In the genomic region with DNA sequence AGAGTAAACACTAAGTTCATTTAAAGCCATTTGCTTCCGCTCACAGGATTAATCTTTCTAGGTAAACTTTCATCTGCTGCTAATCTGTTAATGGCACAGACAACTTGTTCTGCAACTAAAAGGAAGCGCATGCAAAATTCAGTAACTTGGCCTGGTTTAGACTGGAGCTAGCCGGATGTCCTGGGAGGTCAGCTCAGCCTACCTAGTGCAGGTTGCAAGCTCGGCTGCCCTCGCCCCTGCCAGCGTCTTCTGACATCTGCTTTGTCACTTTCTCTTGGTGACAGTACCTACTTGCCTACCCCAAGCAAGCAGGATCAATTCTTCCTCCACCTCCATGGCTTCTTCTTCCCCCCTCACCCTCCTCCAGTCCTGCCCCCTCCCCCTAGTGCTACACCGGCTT, we compare ENCODE assay signal across 11 mouse cellular contexts.
A peak's percentile ranks its signal among the peaks of the same experiment; 100 is the strongest.
DNase-seq lines count a peak whose midpoint lies in the region; ATAC-seq and TF ChIP-seq lines count a peak whose summit lies in the region.
"Had no signal": no experiment of that assay in that cellular context is flagged by ENCODE, and none has a peak within 500 bp of the region (broad histone marks: within the 10 kb centered on the region; RNA-seq: fewer than 3 reads in every experiment).

No protein-coding gene starts in this region.

- no peak for TF ChIP-seq CTCF in heart, postnatal 0 days (IDR thresholded peaks at IDR 0.05; ENCODE audit: low read depth)

- DNase-seq in heart, postnatal 0 days (ENCODE audit: low spot score) = no peak
- DNase-seq in heart, adult 8-10 months (ENCODE audit: low spot score) = no peak
- DNase-seq in embryonic facial prominence, embryonic 10.5 days (ENCODE audit: low spot score) = no peak
- no peak for DNase-seq in gastrocnemius, postnatal 36 days
- no peak for DNase-seq in c-Kit-positive CD71-positive TER-119-positive erythroid progenitor cells, embryonic 14.5 days (ENCODE audit: low spot score)
- DNase-seq in embryo, embryonic 10 days (ENCODE audit: low spot score) = no peak
- DNase-seq: gastrocnemius, postnatal 10 days had no signal

- peak overlapping the region; percentile 50; the same call in 1 of the 2 replicates for H3K4me2 ChIP-seq in heart, postnatal 0 days (ENCODE audit: low read depth, low read length)
- H3K4me2 ChIP-seq in hindbrain, embryonic 16.5 days (ENCODE audit: low read length) = peak overlapping the region; percentile 49
- peak overlapping the region; percentile 57 for H3K4me2 ChIP-seq in midbrain, embryonic 16.5 days (ENCODE audit: low read length)

- H3K27ac ChIP-seq in heart, postnatal 0 days (ENCODE audit: low read depth) = 0 out of 2 replicates have a peak overlapping the region, but pooled peaks have one; percentile 3
- H3K27ac ChIP-seq in embryonic facial prominence, embryonic 10.5 days (replicated peaks) = peak overlapping the region; percentile 71
- no peak overlapping the region for H3K27ac ChIP-seq in hindbrain, embryonic 16.5 days (ENCODE audit: low read depth, low read length)
- no peak overlapping the region for H3K27ac ChIP-seq in midbrain, embryonic 16.5 days (ENCODE audit: low read length)
- H3K27ac ChIP-seq: limb, embryonic 13.5 days had no signal

- no peak overlapping the region for H3K9ac ChIP-seq in heart, postnatal 0 days (replicated peaks; ENCODE audit: low read depth, low read length)
- no peak overlapping the region for H3K9ac ChIP-seq in hindbrain, embryonic 16.5 days (ENCODE audit: low read depth, low read length)
- no peak overlapping the region; the same call in 1 of the 2 replicates for H3K9ac ChIP-seq in midbrain, embryonic 16.5 days (ENCODE audit: low read depth, low read length)
- H3K9ac ChIP-seq: limb, embryonic 13.5 days had no signal

- H3K27me3 ChIP-seq in heart, postnatal 0 days (ENCODE audit: control insufficient read depth, insufficient read depth, low read length) = no peaks in the 10 kb centered on the region
- H3K27me3 ChIP-seq in embryonic facial prominence, embryonic 10.5 days (replicated peaks; ENCODE audit: low read depth, poor library complexity, severe bottlenecking) = no peaks in the 10 kb centered on the region
- H3K27me3 ChIP-seq in hindbrain, embryonic 16.5 days (replicated peaks; ENCODE audit: control insufficient read depth, insufficient read depth, low read length) = no peaks in the 10 kb centered on the region
- H3K27me3 ChIP-seq in midbrain, embryonic 16.5 days (ENCODE audit: control insufficient read depth, insufficient read depth, low read depth, low read length) = no peaks in the 10 kb centered on the region
- H3K27me3 ChIP-seq: limb, embryonic 13.5 days had no signal

- H3K36me3 ChIP-seq in heart, postnatal 0 days (replicated peaks; ENCODE audit: control insufficient read depth, insufficient read depth, low read length) = peaks cover 18% of the 10 kb centered on the region
- H3K36me3 ChIP-seq in embryonic facial prominence, embryonic 10.5 days (replicated peaks) = no peaks in the 10 kb centered on the region
- H3K36me3 ChIP-seq in hindbrain, embryonic 16.5 days (ENCODE audit: control insufficient read depth, insufficient read depth, low read length) = no peaks in the 10 kb centered on the region
- no peaks in the 10 kb centered on the region for H3K36me3 ChIP-seq in midbrain, embryonic 16.5 days (ENCODE audit: control insufficient read depth, insufficient read depth, low read length)
- H3K36me3 ChIP-seq: limb, embryonic 13.5 days had no signal

- TF ChIP-seq EP300 in heart, postnatal 0 days (IDR thresholded peaks at IDR 0.05; ENCODE audit: low read depth) = no peak

- no peak overlapping the region for H3K4me3 ChIP-seq in heart, postnatal 0 days (ENCODE audit: low read depth, low read length)
- H3K4me3 ChIP-seq in embryonic facial prominence, embryonic 10.5 days = peak overlapping the region; percentile 44
- H3K4me3 ChIP-seq in hindbrain, embryonic 16.5 days (ENCODE audit: low read length) = no peak overlapping the region
- no peak overlapping the region for H3K4me3 ChIP-seq in midbrain, embryonic 16.5 days (ENCODE audit: low read depth, low read length)
- H3K4me3 ChIP-seq: limb, embryonic 13.5 days; myocyte had no signal

- intact Hi-C loops in gastrocnemius, postnatal 36 days (cut with DNase I) = loop anchor here (10.0 kb wide), 2 partner anchors 109 to 389 kb away; a partner anchor contains a TSS

- no peak for ATAC-seq in heart, postnatal 0 days (ENCODE audit: insufficient read depth, low read depth)
- ATAC-seq in hindbrain, embryonic 16.5 days = no peak
- ATAC-seq in midbrain, embryonic 16.5 days = 0 out of 2 replicates have a peak, but pooled peaks have one; percentile 19

- H3K4me1 ChIP-seq in heart, postnatal 0 days (ENCODE audit: control insufficient read depth, insufficient read depth) = peaks cover 32% of the 10 kb centered on the region
- peaks cover 55% of the 10 kb centered on the region for H3K4me1 ChIP-seq in embryonic facial prominence, embryonic 10.5 days
- peaks cover 26% of the 10 kb centered on the region for H3K4me1 ChIP-seq in hindbrain, embryonic 16.5 days (ENCODE audit: control insufficient read depth, insufficient read depth, low read depth, low read length)
- H3K4me1 ChIP-seq in midbrain, embryonic 16.5 days (ENCODE audit: control insufficient read depth, insufficient read depth, low read length) = peaks cover 27% of the 10 kb centered on the region

- 75% methylated on average over 6 of the region's 7 CpGs for WGBS in heart, postnatal 0 days
- WGBS in embryonic facial prominence, embryonic 10.5 days = 27% methylated on average over 7 of the region's 7 CpGs
- 29% methylated on average over 7 of the region's 7 CpGs for WGBS in hindbrain, embryonic 16.5 days
- 18% methylated on average over 7 of the region's 7 CpGs for WGBS in midbrain, embryonic 16.5 days

- H3K9me3 ChIP-seq in heart, postnatal 0 days (replicated peaks; ENCODE audit: control insufficient read depth, low read length) = no peaks in the 10 kb centered on the region
- H3K9me3 ChIP-seq in embryonic facial prominence, embryonic 10.5 days = no peaks in the 10 kb centered on the region
- no peaks in the 10 kb centered on the region for H3K9me3 ChIP-seq in hindbrain, embryonic 16.5 days (ENCODE audit: control insufficient read depth, low read length)
- H3K9me3 ChIP-seq in midbrain, embryonic 16.5 days (replicated peaks; ENCODE audit: control insufficient read depth, low read length, poor library complexity, severe bottlenecking) = no peaks in the 10 kb centered on the region
- H3K9me3 ChIP-seq: limb, embryonic 13.5 days had no signal

Comparison
In these comparisons a context has a peak if more than half of its experiments do, and no peak if none do; other contexts are left out.
1. H3K27ac ChIP-seq: peak in heart, postnatal 0 days (single experiment) and embryonic facial prominence, embryonic 10.5 days (single experiment); none in hindbrain, embryonic 16.5 days (single experiment) and midbrain, embryonic 16.5 days (single experiment).
2. Peak in every context shown above with its lines, with median percentiles within 50 percentile points of each other: H3K4me2 ChIP-seq.